26 mouse cellular contexts compared by ENCODE assay signal in the genomic region with DNA sequence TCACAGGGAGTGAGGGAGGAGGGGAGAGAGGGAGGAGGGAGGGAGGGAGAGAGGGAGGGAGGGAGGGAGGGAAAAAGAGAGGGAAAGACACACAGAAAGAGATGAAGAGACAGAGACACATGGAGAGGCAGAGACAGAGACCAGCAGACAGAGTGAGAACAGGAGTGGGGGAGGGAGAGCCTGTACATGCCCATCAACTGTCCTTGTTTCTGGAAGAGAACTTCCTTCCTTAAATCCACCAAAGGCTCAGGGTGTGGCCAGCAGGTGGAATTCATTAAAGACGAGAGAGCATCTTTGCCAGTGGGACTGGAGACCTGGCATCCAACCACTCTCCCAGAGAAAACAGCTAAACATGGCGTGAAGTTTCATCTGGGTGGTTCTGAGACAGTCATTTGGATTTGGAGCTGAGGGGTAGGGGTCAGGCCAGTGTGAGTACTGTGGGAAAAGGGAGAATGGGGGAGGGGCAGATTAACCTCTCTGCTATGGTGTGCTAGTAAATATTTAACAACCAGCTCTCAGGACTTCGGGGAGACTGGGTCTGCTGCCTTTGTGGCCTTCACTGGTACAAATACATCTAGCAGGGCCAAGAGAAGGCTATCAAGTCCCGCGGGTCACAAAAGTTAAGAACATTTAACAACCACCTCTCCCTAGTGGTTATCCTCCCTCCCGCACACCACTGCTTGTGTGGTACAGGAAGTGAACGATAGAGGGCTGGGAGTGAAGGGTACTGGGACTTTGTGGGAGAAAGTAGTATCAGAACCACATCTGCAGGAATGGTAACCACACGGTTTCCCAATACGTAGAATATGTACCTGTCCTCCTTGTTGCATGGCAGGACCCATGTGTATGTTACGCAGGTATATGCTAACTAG.
DNase-seq lines count a peak whose midpoint lies in the region; ATAC-seq and TF ChIP-seq lines count a peak whose summit lies in the region.
"Had no signal": no experiment of that assay in that cellular context is flagged by ENCODE, and none has a peak within 500 bp of the region (broad histone marks: within the 10 kb centered on the region; RNA-seq: fewer than 3 reads in every experiment).

No protein-coding gene starts in this region.

- H3K27ac ChIP-seq in liver, postnatal 0 days (ENCODE audit: low read depth) = no peak overlapping the region
- H3K27ac ChIP-seq in liver, embryonic 11.5 days (ENCODE audit: low read depth, low read length) = no peak overlapping the region
- no peak overlapping the region for H3K27ac ChIP-seq in hindbrain, embryonic 12.5 days
- H3K27ac ChIP-seq: embryonic facial prominence, embryonic 13.5 days; forebrain, embryonic 12.5 days; hindbrain, embryonic 10.5 days; limb, embryonic 15.5 days; lung, embryonic 15.5 days; neural tube, embryonic 12.5 days had no signal

- H3K9ac ChIP-seq in liver, postnatal 0 days (replicated peaks) = no peak overlapping the region
- no peak overlapping the region for H3K9ac ChIP-seq in liver, embryonic 11.5 days (ENCODE audit: low read depth, low read length)
- no peak overlapping the region for H3K9ac ChIP-seq in hindbrain, embryonic 12.5 days
- H3K9ac ChIP-seq: embryonic facial prominence, embryonic 13.5 days; forebrain, embryonic 12.5 days; heart, embryonic 12.5 days; limb, embryonic 15.5 days; lung, embryonic 15.5 days; neural tube, embryonic 12.5 days had no signal

- no peaks in the 10 kb centered on the region for H3K27me3 ChIP-seq in liver, postnatal 0 days (ENCODE audit: insufficient read depth, low read length)
- no peaks in the 10 kb centered on the region for H3K27me3 ChIP-seq in liver, embryonic 11.5 days (replicated peaks; ENCODE audit: control insufficient read depth, insufficient read depth, low read length)
- H3K27me3 ChIP-seq in hindbrain, embryonic 12.5 days = no peaks in the 10 kb centered on the region
- H3K27me3 ChIP-seq: embryonic facial prominence, embryonic 13.5 days; forebrain, embryonic 12.5 days; heart, embryonic 12.5 days; limb, embryonic 15.5 days; lung, embryonic 15.5 days; megakaryocyte, embryonic 14.5 days; neural tube, embryonic 12.5 days had no signal

- H3K9me3 ChIP-seq in liver, postnatal 0 days (ENCODE audit: low read length) = no peaks in the 10 kb centered on the region
- no peaks in the 10 kb centered on the region for H3K9me3 ChIP-seq in liver, embryonic 11.5 days (ENCODE audit: control insufficient read depth, low read length)
- H3K9me3 ChIP-seq in hindbrain, embryonic 12.5 days (replicated peaks) = no peaks in the 10 kb centered on the region
- H3K9me3 ChIP-seq: embryonic facial prominence, embryonic 13.5 days; forebrain, embryonic 12.5 days; heart, embryonic 12.5 days; hindbrain, embryonic 10.5 days; limb, embryonic 15.5 days; lung, embryonic 15.5 days; neural tube, embryonic 12.5 days had no signal

- no peaks in the 10 kb centered on the region for H3K36me3 ChIP-seq in liver, postnatal 0 days (replicated peaks; ENCODE audit: insufficient read depth, low read length)
- H3K36me3 ChIP-seq in liver, embryonic 11.5 days (ENCODE audit: control insufficient read depth, insufficient read depth, low read length) = no peaks in the 10 kb centered on the region
- no peaks in the 10 kb centered on the region for H3K36me3 ChIP-seq in hindbrain, embryonic 12.5 days
- H3K36me3 ChIP-seq: embryonic facial prominence, embryonic 13.5 days; forebrain, embryonic 12.5 days; heart, embryonic 12.5 days; hindbrain, embryonic 10.5 days; limb, embryonic 15.5 days; lung, embryonic 15.5 days; neural tube, embryonic 12.5 days had no signal

- H3K4me2 ChIP-seq in liver, postnatal 0 days (ENCODE audit: low read depth, low read length) = no peak overlapping the region
- no peak overlapping the region for H3K4me2 ChIP-seq in liver, embryonic 11.5 days
- no peak overlapping the region for H3K4me2 ChIP-seq in hindbrain, embryonic 12.5 days (replicated peaks)
- H3K4me2 ChIP-seq: embryonic facial prominence, embryonic 13.5 days; forebrain, embryonic 12.5 days; heart, embryonic 12.5 days; limb, embryonic 15.5 days; lung, embryonic 15.5 days; neural tube, embryonic 12.5 days had no signal

- no peak for TF ChIP-seq CTCF in liver, postnatal 0 days (IDR thresholded peaks at IDR 0.05; ENCODE audit: low read depth)

- peaks cover 6% of the 10 kb centered on the region; the same call in 1 of the 2 replicates for H3K4me1 ChIP-seq in liver, postnatal 0 days (ENCODE audit: insufficient read depth)
- H3K4me1 ChIP-seq in liver, embryonic 11.5 days (replicated peaks; ENCODE audit: control insufficient read depth, insufficient read depth, low read length) = no peaks in the 10 kb centered on the region; the same call in 1 of the 2 replicates
- no peaks in the 10 kb centered on the region for H3K4me1 ChIP-seq in hindbrain, embryonic 12.5 days
- H3K4me1 ChIP-seq: forebrain, embryonic 12.5 days; lung, embryonic 15.5 days; megakaryocyte, embryonic 14.5 days; neural tube, embryonic 12.5 days had no signal

- no peak overlapping the region for H3K4me3 ChIP-seq in liver, postnatal 0 days (ENCODE audit: low read depth, low read length)
- no peak overlapping the region for H3K4me3 ChIP-seq in liver, embryonic 11.5 days (ENCODE audit: low read depth, low read length)
- no peak overlapping the region for H3K4me3 ChIP-seq in hindbrain, embryonic 12.5 days
- H3K4me3 ChIP-seq: embryonic facial prominence, embryonic 13.5 days; erythroblast, embryonic 14.5 days; forebrain, embryonic 12.5 days; heart, embryonic 12.5 days; hindbrain, embryonic 10.5 days; limb, embryonic 15.5 days; lung, embryonic 15.5 days; megakaryocyte, embryonic 14.5 days; neural tube, embryonic 12.5 days had no signal

- peak; percentile 10 for DNase-seq in liver
- no peak for DNase-seq in liver, postnatal 0 days
- peak; percentile 37 for DNase-seq in kidney, postnatal 10 days
- DNase-seq in liver, embryonic 11.5 days (ENCODE audit: low spot score) = no peak
- DNase-seq in urinary bladder, postnatal 14 days (ENCODE audit: low spot score) = no peak
- DNase-seq in frontal cortex, postnatal 14 days (ENCODE audit: low spot score in 2 of 2) = no peak
- DNase-seq: adrenal gland, adult 2 months; cerebellum, adult 18-20 months; cerebellum, postnatal 36 days; embryo, embryonic 11 days; heart, postnatal 10 days; lung, postnatal 36 days; midbrain, embryonic 14.5 days; retina, postnatal 1 day; right cerebral cortex, postnatal 25 days; spleen, adult 18-20 months had no signal

- WGBS in liver, postnatal 0 days (ENCODE audit: insufficient replicate concordance) = 50% methylated on average over 10 of the region's 10 CpGs
- WGBS in liver, embryonic 11.5 days = 72% methylated on average over 10 of the region's 10 CpGs
- 79% methylated on average over 10 of the region's 10 CpGs for WGBS in hindbrain, embryonic 12.5 days

- ATAC-seq in liver, postnatal 0 days = no peak
- ATAC-seq in liver, embryonic 11.5 days (replicated peaks; ENCODE audit: low FRiP score) = 0 out of 2 replicates have a peak, but pooled peaks have one; percentile 62
- no peak for ATAC-seq in hindbrain, embryonic 12.5 days (ENCODE audit: low FRiP score)

- TF ChIP-seq EP300 in liver, postnatal 0 days (IDR thresholded peaks at IDR 0.05; ENCODE audit: low read depth) = no peak

Comparison
In these comparisons a context has a peak if more than half of its experiments do, and no peak if none do; other contexts are left out.
1. DNase-seq: peak in liver (single experiment) and kidney, postnatal 10 days (single experiment); none in liver, postnatal 0 days (single experiment), liver, embryonic 11.5 days (single experiment), urinary bladder, postnatal 14 days (single experiment) and frontal cortex, postnatal 14 days (0 of 2).